Mouse (Mus musculus) embryonic facial prominence, embryonic 14.5 days (tissue): ENCODE measurements around the gene Anxa3. TPM values are rescaled to one million over a fixed set of nuclear protein-coding genes. Genes with fewer than 3 reads are reported as not detected.
A peak's percentile ranks its signal among the peaks of the same experiment; 100 is the strongest.

Source experiments
- ATAC-seq: fragments of 200-750 bp; cut with Nextera tagmentation; 2 replicates; pipeline ENCODE4 v1.8.0; 2017; ENCODE audit warnings: low read depth, moderate number of reproducible peaks, moderate TSS enrichment
- DNase-seq: peaks from one replicate; pipeline ENCODE4 v3.0.0-alpha.2; 2015; ENCODE audit warnings: low spot score
- H3K27ac ChIP-seq: fragments of 300-500 bp; sonication (generic); replicated peaks from 2 replicates; pipeline ENCODE4 v1.5.1; 2014; ENCODE audit warnings: low read depth, mild to moderate bottlenecking, low read length, moderate library complexity
- H3K27me3 ChIP-seq: fragments of 300-500 bp; sonication (generic); replicated peaks from 2 replicates; pipeline ENCODE4 v1.6.1; 2014; ENCODE audit warnings: low read length; ENCODE audit not compliant: control insufficient read depth, insufficient read depth
- H3K36me3 ChIP-seq: fragments of 300-500 bp; sonication (generic); 2 replicates; pipeline ENCODE4 v1.6.1; 2014; ENCODE audit warnings: low read length, mixed read lengths; ENCODE audit not compliant: control insufficient read depth, insufficient read depth
- H3K4me1 ChIP-seq: fragments of 300-500 bp; sonication (generic); 2 replicates; pipeline ENCODE4 v1.6.1; 2014; ENCODE audit warnings: antibody characterized with exemption, low read length; ENCODE audit not compliant: control insufficient read depth, insufficient read depth
- H3K4me2 ChIP-seq: fragments of 300-500 bp; sonication (generic); 2 replicates; pipeline ENCODE4 v1.6.1; 2014; ENCODE audit warnings: low read depth, mild to moderate bottlenecking, low read length, moderate library complexity, mixed read lengths
- H3K4me3 ChIP-seq: fragments of 300-500 bp; sonication (generic); 2 replicates; pipeline ENCODE4 v1.5.1; 2014; ENCODE audit warnings: low read depth, mild to moderate bottlenecking, low read length
- H3K9ac ChIP-seq: fragments of 300-500 bp; sonication (generic); 2 replicates; pipeline ENCODE4 v1.6.1; 2014; ENCODE audit warnings: low read depth, mild to moderate bottlenecking, low read length, moderate library complexity, mixed read lengths
- H3K9me3 ChIP-seq: fragments of 300-500 bp; sonication (generic); 2 replicates; pipeline ENCODE4 v1.6.1; 2016; ENCODE audit warnings: low read length; ENCODE audit not compliant: control insufficient read depth
- WGBS: fragments of 180-500 bp; shearing (Covaris S2); extraction: QIAGEN DNeasy Blood & Tissue Kit; methylation state at CpG from one replicate; pipeline ENCODE4 v1.1.7; 2014; 5-methylcytosine and 5-hydroxymethylcytosine counted together
- polyA plus RNA-seq: library from polyadenylated mRNA; unstranded; fragments of >200 nt; fragmentation: Nextera tagmentation; extraction: Ambion mirVana; gene quantifications from 2 replicates; pipeline ENCODE4 v1.2.1, GENCODE M21; 2014

The Anxa3 gene
- polyA plus RNA-seq, 1 experiment from 2014 or later, result 50.0 TPM

- WGBS, result 75% methylated on average over 1 of the region's 1 CpGs
- Histone ChIP-seq H3K4me3 (no peak overlapping the region), H3K9ac (no peak overlapping the region), H3K27me3 (no peaks in the 10 kb centered on the region), H3K36me3 (no peaks in the 10 kb centered on the region), H3K4me2 (no peak overlapping the region), H3K9me3 (no peaks in the 10 kb centered on the region), H3K27ac (no peak overlapping the region), H3K4me1 (no peaks in the 10 kb centered on the region)
- DNase-seq (no peak), ATAC-seq (no peak)
Measured at GRCm38 (mm10) chr5:96859938-96860337, 66.8 kb downstream of the Anxa3 start.

- WGBS, result 80% methylated on average over 4 of the region's 4 CpGs
- no peak for DNase-seq
- H3K9ac ChIP-seq, result no peak overlapping the region
- H3K27ac ChIP-seq, result no peak overlapping the region
- no peaks in the 10 kb centered on the region for H3K36me3 ChIP-seq
- H3K27me3 ChIP-seq, result no peaks in the 10 kb centered on the region
- H3K9me3 ChIP-seq, result no peaks in the 10 kb centered on the region
- no peak overlapping the region for H3K4me3 ChIP-seq
- ATAC-seq, result no peak
- no peak overlapping the region for H3K4me2 ChIP-seq
- no peaks in the 10 kb centered on the region for H3K4me1 ChIP-seq
Measured at GRCm38 (mm10) chr5:96867171-96867570, 74.0 kb downstream of the Anxa3 start.

- no peaks in the 10 kb centered on the region for H3K36me3 ChIP-seq
- DNase-seq, result no peak
Measured at GRCm38 (mm10) chr5:96868893-96869292, 75.8 kb downstream of the Anxa3 start.

GRCm38 (mm10) chr5:96870996-96871395 is 77.9 kb downstream of the Anxa3 start:
- no peak overlapping the region for H3K4me2 ChIP-seq
- DNase-seq, result no peak
- 79% methylated on average over 12 of the region's 12 CpGs for WGBS

More at GRCm38 (mm10) chr5:96868893-96869292, 75.8 kb downstream of the Anxa3 start:
- Histone ChIP-seq H3K27me3 (no peaks in the 10 kb centered on the region), H3K4me2 (no peak overlapping the region), H3K9ac (no peak overlapping the region), H3K9me3 (no peaks in the 10 kb centered on the region), H3K4me3 (no peak overlapping the region), H3K27ac (no peak overlapping the region), H3K4me1 (no peaks in the 10 kb centered on the region)
- ATAC-seq, result no peak
- WGBS, result 55% methylated on average over 6 of the region's 6 CpGs

GRCm38 (mm10) chr5:96878178-96878577 is 85.0 kb downstream of the Anxa3 start:
- H3K4me3 ChIP-seq, result no peak overlapping the region
- 100% methylated on average over 1 of the region's 1 CpGs for WGBS
- no peaks in the 10 kb centered on the region for H3K36me3 ChIP-seq
- H3K9ac ChIP-seq, result no peak overlapping the region
- H3K27me3 ChIP-seq, result no peaks in the 10 kb centered on the region
- ATAC-seq (no peak), DNase-seq (peak; percentile 22)
- no peak overlapping the region for H3K4me2 ChIP-seq
- H3K4me1 ChIP-seq, result no peaks in the 10 kb centered on the region
- no peak overlapping the region for H3K27ac ChIP-seq
- peaks cover 6% of the 10 kb centered on the region for H3K9me3 ChIP-seq

More at GRCm38 (mm10) chr5:96870996-96871395, 77.9 kb downstream of the Anxa3 start:
- Histone ChIP-seq H3K4me1 (no peaks in the 10 kb centered on the region), H3K27ac (no peak overlapping the region), H3K36me3 (no peaks in the 10 kb centered on the region), H3K9me3 (no peaks in the 10 kb centered on the region), H3K9ac (no peak overlapping the region), H3K4me3 (no peak overlapping the region), H3K27me3 (no peaks in the 10 kb centered on the region)
- ATAC-seq, result no peak

GRCm38 (mm10) chr5:96878851-96879540 is 85.9 kb downstream of the Anxa3 start:
- Histone ChIP-seq H3K9me3 (peaks cover 6% of the 10 kb centered on the region), H3K4me3 (no peak overlapping the region), H3K27ac (no peak overlapping the region), H3K4me2 (no peak overlapping the region), H3K27me3 (no peaks in the 10 kb centered on the region), H3K4me1 (no peaks in the 10 kb centered on the region), H3K9ac (no peak overlapping the region), H3K36me3 (no peaks in the 10 kb centered on the region)
- ATAC-seq, result no peak
- WGBS, result 90% methylated on average over 11 of the region's 11 CpGs
- no peak for DNase-seq

GRCm38 (mm10) chr5:96880231-96880630 is 87.1 kb downstream of the Anxa3 start:
- Histone ChIP-seq H3K27ac (no peak overlapping the region), H3K4me2 (no peak overlapping the region), H3K9me3 (peaks cover 6% of the 10 kb centered on the region), H3K36me3 (no peaks in the 10 kb centered on the region), H3K4me3 (no peak overlapping the region), H3K4me1 (no peaks in the 10 kb centered on the region), H3K9ac (no peak overlapping the region), H3K27me3 (no peaks in the 10 kb centered on the region)
- 49% methylated on average over 5 of the region's 5 CpGs for WGBS
- no peak for DNase-seq
- no peak for ATAC-seq

GRCm38 (mm10) chr5:96881118-96881517 is 88.0 kb downstream of the Anxa3 start:
- peaks cover 6% of the 10 kb centered on the region for H3K9me3 ChIP-seq
- H3K4me3 ChIP-seq, result no peak overlapping the region
- DNase-seq, result peak; percentile 13
- peak; percentile 75; the same call in 1 of the 2 replicates for ATAC-seq
- H3K27ac ChIP-seq, result no peak overlapping the region
- no peak overlapping the region for H3K9ac ChIP-seq
- H3K27me3 ChIP-seq, result no peaks in the 10 kb centered on the region
- no peaks in the 10 kb centered on the region for H3K4me1 ChIP-seq
- 72% methylated on average over 3 of the region's 3 CpGs for WGBS
- H3K36me3 ChIP-seq, result no peaks in the 10 kb centered on the region
- no peak overlapping the region for H3K4me2 ChIP-seq

GRCm38 (mm10) chr5:96881613-96882012 is 88.5 kb downstream of the Anxa3 start:
- Histone ChIP-seq H3K36me3 (no peaks in the 10 kb centered on the region), H3K9ac (no peak overlapping the region), H3K27me3 (no peaks in the 10 kb centered on the region), H3K4me1 (no peaks in the 10 kb centered on the region), H3K27ac (no peak overlapping the region), H3K4me2 (no peak overlapping the region), H3K4me3 (no peak overlapping the region), H3K9me3 (peaks cover 6% of the 10 kb centered on the region)
- no peak for DNase-seq
- no peak for ATAC-seq
- 63% methylated on average over 3 of the region's 3 CpGs for WGBS
